Mouse (Mus musculus) cerebellum, adult 2 months (tissue): ENCODE measurements around the gene Ccdc191.

ENCODE experiments used
- CTCF ChIP-seq: fragments of 200-500 bp; IDR thresholded peaks from 2 replicates; pipeline ENCODE4 v1.5.1; 2011; ENCODE audit warnings: low read depth, mild to moderate bottlenecking, control low read depth, low read length, moderate library complexity, borderline replicate concordance; ENCODE audit not compliant: insufficient read depth
- POLR2A ChIP-seq: fragments of 200-500 bp; IDR thresholded peaks from 2 replicates; pipeline ENCODE4 v1.6.1; 2011; ENCODE audit warnings: low read length, control low read depth, borderline replicate concordance; ENCODE audit not compliant: insufficient read depth

DNA sequence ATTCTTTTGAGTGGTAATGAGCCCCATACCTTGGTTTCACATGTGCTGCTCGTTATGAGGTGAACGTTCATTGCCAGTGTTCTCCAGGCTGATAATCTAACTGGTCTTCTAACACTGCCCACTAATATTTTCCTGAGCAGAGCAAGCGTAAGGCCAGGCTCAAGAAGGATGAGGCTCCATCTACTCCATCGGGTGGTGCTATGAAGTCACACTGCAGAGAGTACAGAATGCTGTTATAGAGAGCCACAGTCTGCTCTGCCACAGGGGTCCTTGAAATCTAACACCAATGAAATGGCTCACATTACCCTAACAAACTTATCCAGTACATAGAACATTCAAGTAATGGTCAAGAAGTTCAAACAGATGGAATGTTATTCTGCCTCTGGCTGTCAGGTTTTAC is 68.4 kb downstream of the Ccdc191 start:
- TF ChIP-seq CTCF (no peak), POLR2A (no peak)
